Mouse (Mus musculus) stomach, embryonic 16.5 days (tissue): ENCODE measurements around the gene Cenpv. TPM values are rescaled to one million over a fixed set of nuclear protein-coding genes. Genes with fewer than 3 reads are reported as not detected.
A peak's percentile ranks its signal among the peaks of the same experiment; 100 is the strongest.

Source experiments
- ATAC-seq: fragments of 200-750 bp; cut with Nextera tagmentation; 2 replicates; pipeline ENCODE4 v1.8.0; 2017; ENCODE audit warnings: moderate number of reproducible peaks, moderate TSS enrichment; ENCODE audit not compliant: insufficient read depth, low FRiP score
- H3K27ac ChIP-seq: fragments of 300-500 bp; sonication (generic); 2 replicates; pipeline ENCODE4 v1.5.1; 2014; ENCODE audit warnings: low read length
- H3K27me3 ChIP-seq: fragments of 300-500 bp; sonication (generic); 2 replicates; pipeline ENCODE4 v1.6.1; 2014; ENCODE audit warnings: low read length, control low read depth, mixed read lengths; ENCODE audit not compliant: control insufficient read depth, insufficient read depth
- H3K36me3 ChIP-seq: fragments of 300-500 bp; sonication (generic); 2 replicates; pipeline ENCODE4 v1.6.1; 2014; ENCODE audit warnings: low read length; ENCODE audit not compliant: control insufficient read depth, insufficient read depth
- H3K4me1 ChIP-seq: fragments of 300-500 bp; sonication (generic); 2 replicates; pipeline ENCODE4 v1.6.1; 2014; ENCODE audit warnings: low read length, control low read depth, mixed read lengths; ENCODE audit not compliant: control insufficient read depth, insufficient read depth
- H3K4me2 ChIP-seq: fragments of 300-500 bp; sonication (generic); 2 replicates; pipeline ENCODE4 v1.6.1; 2014; ENCODE audit warnings: low read depth, low read length, mixed read lengths
- H3K4me3 ChIP-seq: fragments of 300-500 bp; sonication (generic); replicated peaks from 2 replicates; pipeline ENCODE4 v1.5.1; 2014; ENCODE audit warnings: mild to moderate bottlenecking, low read length
- H3K9ac ChIP-seq: fragments of 300-500 bp; sonication (generic); 2 replicates; pipeline ENCODE4 v1.6.1; 2014; ENCODE audit warnings: low read length
- H3K9me3 ChIP-seq: fragments of 300-500 bp; sonication (generic); replicated peaks from 2 replicates; pipeline ENCODE4 v1.6.1; 2016; ENCODE audit warnings: low read length, control low read depth; ENCODE audit not compliant: control insufficient read depth
- WGBS: fragments of 180-500 bp; shearing (Covaris S2); extraction: QIAGEN DNeasy Blood & Tissue Kit; methylation state at CpG from one replicate; pipeline ENCODE4 v1.1.7; 2014; 5-methylcytosine and 5-hydroxymethylcytosine counted together
- polyA plus RNA-seq: library from polyadenylated mRNA; unstranded; fragments of >200 nt; fragmentation: Nextera tagmentation; extraction: Ambion mirVana; gene quantifications from 2 replicates; pipeline ENCODE4 v1.2.1, GENCODE M21; 2015

Gene Cenpv
- polyA plus RNA-seq, 1 experiment from 2014 or later, result 4.2 TPM

- Histone ChIP-seq H3K27me3 (no peaks in the 10 kb centered on the region), H3K27ac (no peak overlapping the region), H3K4me2 (no peak overlapping the region), H3K9me3 (no peaks in the 10 kb centered on the region), H3K4me1 (peaks cover 6% of the 10 kb centered on the region), H3K4me3 (no peak overlapping the region), H3K36me3 (no peaks in the 10 kb centered on the region), H3K9ac (no peak overlapping the region)
- 64% methylated on average over 2 of the region's 2 CpGs for WGBS
- ATAC-seq, result no peak
Observed at GRCm38 (mm10) chr11:62500529-62500928, 38.5 kb downstream of the Cenpv start.

GRCm38 (mm10) chr11:62498802-62499201 lies 40.3 kb downstream of the Cenpv start:
- no peak overlapping the region for H3K9ac ChIP-seq
- no peak overlapping the region for H3K4me3 ChIP-seq
- no peak overlapping the region for H3K27ac ChIP-seq
- no peak overlapping the region for H3K4me2 ChIP-seq
- no peaks in the 10 kb centered on the region for H3K36me3 ChIP-seq
- 92% methylated on average over 2 of the region's 2 CpGs for WGBS
- H3K9me3 ChIP-seq, result no peaks in the 10 kb centered on the region
- no peak for ATAC-seq
- no peaks in the 10 kb centered on the region for H3K27me3 ChIP-seq
- H3K4me1 ChIP-seq, result peaks cover 18% of the 10 kb centered on the region

GRCm38 (mm10) chr11:62497181-62497580 lies 41.9 kb downstream of the Cenpv start:
- Histone ChIP-seq H3K36me3 (no peaks in the 10 kb centered on the region), H3K9me3 (no peaks in the 10 kb centered on the region), H3K4me2 (no peak overlapping the region), H3K27me3 (no peaks in the 10 kb centered on the region), H3K4me3 (no peak overlapping the region), H3K27ac (no peak overlapping the region), H3K9ac (no peak overlapping the region), H3K4me1 (peaks cover 18% of the 10 kb centered on the region)
- 46% methylated on average over 3 of the region's 3 CpGs for WGBS
- no peak for ATAC-seq

DNA sequence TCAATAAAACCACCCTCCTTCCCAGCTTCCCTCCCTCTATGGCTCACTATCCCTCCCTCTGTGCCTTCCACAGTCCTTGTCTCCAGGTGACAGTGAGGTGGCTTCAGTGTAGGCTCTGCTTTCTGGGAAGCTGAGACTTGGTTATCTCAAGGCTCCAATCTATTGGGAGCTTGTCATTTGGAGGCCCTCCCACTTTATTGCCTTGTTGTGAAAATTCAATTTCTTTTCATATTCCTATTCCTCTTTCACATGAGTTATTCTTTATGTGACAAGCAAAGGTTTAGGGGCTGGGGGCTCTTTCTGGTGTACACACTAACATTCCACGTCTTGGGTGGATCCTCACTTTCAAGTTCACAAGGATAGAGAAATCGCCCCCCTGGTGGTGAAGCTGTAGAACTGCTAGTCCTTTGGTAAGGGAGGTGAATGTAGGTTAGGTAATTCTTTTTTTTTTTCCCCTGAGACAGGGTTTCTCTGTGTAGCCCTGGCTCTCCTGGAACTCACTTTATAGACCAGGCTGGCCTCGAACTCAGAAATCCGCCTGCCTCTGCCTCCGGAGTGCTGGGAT lies 42.8 kb downstream of the Cenpv start:
- Histone ChIP-seq H3K9me3 (no peaks in the 10 kb centered on the region), H3K27me3 (no peaks in the 10 kb centered on the region), H3K4me2 (no peak overlapping the region), H3K27ac (peak overlapping the region; percentile 63; the same call in 1 of the 2 replicates), H3K4me1 (peaks cover 18% of the 10 kb centered on the region), H3K36me3 (no peaks in the 10 kb centered on the region), H3K9ac (no peak overlapping the region), H3K4me3 (no peak overlapping the region)
- ATAC-seq, result no peak
- WGBS, result 62% methylated on average over 5 of the region's 5 CpGs

DNA sequence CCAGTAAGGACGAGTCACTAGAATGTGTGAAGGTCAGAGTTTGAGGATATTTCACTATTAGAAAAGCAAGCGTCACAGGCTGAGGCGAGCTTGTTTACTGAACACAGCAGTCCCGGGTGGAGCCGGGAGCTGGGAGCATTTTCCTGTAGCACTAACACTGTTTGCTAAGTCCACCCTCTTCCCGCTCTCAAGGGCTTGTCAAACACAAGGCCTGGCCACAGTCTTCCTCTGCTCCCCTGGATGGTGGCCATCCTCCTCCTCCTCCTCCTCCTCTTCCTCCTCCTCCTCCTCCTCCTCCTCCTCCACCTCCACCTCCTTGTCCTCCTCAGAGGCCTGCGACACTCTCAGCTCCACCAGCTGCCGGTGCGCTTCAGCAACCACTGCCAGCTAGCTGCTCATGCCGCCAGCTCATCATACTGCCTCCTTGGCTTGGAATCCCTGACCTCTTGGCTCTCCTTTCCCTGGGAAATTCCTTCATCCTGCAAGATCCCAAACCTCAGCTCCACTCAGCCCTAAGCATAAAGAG lies 43.7 kb downstream of the Cenpv start:
- no peak overlapping the region for H3K4me3 ChIP-seq
- peak overlapping the region; percentile 29 for H3K9ac ChIP-seq
- no peaks in the 10 kb centered on the region for H3K36me3 ChIP-seq
- no peak overlapping the region for H3K4me2 ChIP-seq
- peak; percentile 48; the same call in 1 of the 2 replicates for ATAC-seq
- peaks cover 18% of the 10 kb centered on the region for H3K4me1 ChIP-seq
- no peaks in the 10 kb centered on the region for H3K27me3 ChIP-seq
- 29% methylated on average over 10 of the region's 10 CpGs for WGBS
- H3K27ac ChIP-seq, result peak overlapping the region; percentile 74
- no peaks in the 10 kb centered on the region for H3K9me3 ChIP-seq

GRCm38 (mm10) chr11:62494754-62495275 lies 44.2 kb downstream of the Cenpv start:
- ATAC-seq, result peak; percentile 90
- H3K27me3 ChIP-seq, result no peaks in the 10 kb centered on the region
- H3K4me2 ChIP-seq, result no peak overlapping the region
- H3K9me3 ChIP-seq, result no peaks in the 10 kb centered on the region
- peak overlapping the region; percentile 74 for H3K27ac ChIP-seq
- 5% methylated on average over 6 of the region's 6 CpGs for WGBS
- H3K9ac ChIP-seq, result peak overlapping the region; percentile 29
- H3K4me3 ChIP-seq, result no peak overlapping the region
- no peaks in the 10 kb centered on the region for H3K36me3 ChIP-seq
- H3K4me1 ChIP-seq, result peaks cover 18% of the 10 kb centered on the region

DNA sequence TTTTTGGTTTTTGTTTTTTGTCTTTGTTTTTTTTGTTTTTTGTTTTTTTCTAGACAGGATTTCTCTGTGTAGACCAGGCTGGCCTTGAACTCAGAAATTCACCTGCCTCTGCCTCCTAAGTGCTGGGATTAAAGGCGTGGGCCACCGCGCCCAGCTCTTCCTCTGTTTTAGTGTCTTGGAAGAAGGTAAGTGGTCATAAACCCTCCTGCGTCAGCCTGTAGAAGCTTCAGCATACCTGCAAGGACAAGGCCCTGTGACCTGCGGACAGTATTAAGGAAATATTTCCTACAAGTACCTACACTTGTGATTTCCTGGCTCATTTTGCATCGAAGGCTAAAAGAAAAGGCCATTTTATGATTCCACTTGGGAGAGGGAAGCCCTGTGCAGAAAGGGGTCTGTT lies 45.4 kb downstream of the Cenpv start:
- Histone ChIP-seq H3K36me3 (no peaks in the 10 kb centered on the region), H3K27me3 (no peaks in the 10 kb centered on the region), H3K9me3 (no peaks in the 10 kb centered on the region), H3K4me2 (no peak overlapping the region), H3K27ac (no peak overlapping the region), H3K4me3 (no peak overlapping the region), H3K4me1 (peaks cover 18% of the 10 kb centered on the region), H3K9ac (no peak overlapping the region)
- 90% methylated on average over 6 of the region's 6 CpGs for WGBS
- ATAC-seq, result no peak

GRCm38 (mm10) chr11:62487540-62488350 lies 51.3 kb downstream of the Cenpv start:
- no peaks in the 10 kb centered on the region for H3K4me1 ChIP-seq
- no peak overlapping the region for H3K4me2 ChIP-seq
- H3K9me3 ChIP-seq, result no peaks in the 10 kb centered on the region
- no peak for ATAC-seq
- no peak overlapping the region for H3K27ac ChIP-seq
- no peak overlapping the region for H3K9ac ChIP-seq
- H3K36me3 ChIP-seq, result no peaks in the 10 kb centered on the region
- WGBS, result 88% methylated on average over 10 of the region's 10 CpGs
- no peak overlapping the region for H3K4me3 ChIP-seq
- H3K27me3 ChIP-seq, result no peaks in the 10 kb centered on the region

DNA sequence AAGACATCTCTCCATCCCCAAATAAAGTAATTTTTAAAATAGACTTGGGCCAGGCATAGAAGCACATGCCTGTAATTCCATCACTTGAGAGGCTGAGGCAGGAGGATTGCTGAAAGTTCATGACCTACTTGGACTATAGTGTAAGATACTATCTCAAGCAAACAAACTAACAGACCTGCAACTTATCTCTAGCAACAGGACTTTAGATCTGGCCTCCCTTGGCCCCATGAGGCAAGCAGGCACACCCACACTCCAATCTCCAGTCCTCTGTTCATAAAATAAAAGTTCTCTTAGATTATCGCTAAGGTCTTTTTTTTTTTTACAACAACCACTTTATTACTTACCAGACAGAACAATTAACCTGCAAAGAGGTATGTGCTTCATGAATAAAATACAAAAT lies 52.1 kb downstream of the Cenpv start:
- Histone ChIP-seq H3K4me2 (no peak overlapping the region), H3K9me3 (no peaks in the 10 kb centered on the region), H3K27me3 (no peaks in the 10 kb centered on the region), H3K36me3 (no peaks in the 10 kb centered on the region), H3K27ac (no peak overlapping the region), H3K4me1 (no peaks in the 10 kb centered on the region), H3K4me3 (no peak overlapping the region), H3K9ac (no peak overlapping the region)
- ATAC-seq, result no peak
- WGBS, result 82% methylated on average over 1 of the region's 1 CpGs
